Mouse (Mus musculus) v-Abl transformed pro-B cells (cell line): ENCODE measurements around the gene Omg.

Experiments
- in situ Hi-C, 2 experiments: fragments of 400-800 bp; cut with MboI; formaldehyde crosslinking; loops; one replicate each; pipeline ENCODE4 v1.15.1; 2025; ENCODE audit not compliant: unreplicated experiment in 2 of 2

The Omg gene

DNA sequence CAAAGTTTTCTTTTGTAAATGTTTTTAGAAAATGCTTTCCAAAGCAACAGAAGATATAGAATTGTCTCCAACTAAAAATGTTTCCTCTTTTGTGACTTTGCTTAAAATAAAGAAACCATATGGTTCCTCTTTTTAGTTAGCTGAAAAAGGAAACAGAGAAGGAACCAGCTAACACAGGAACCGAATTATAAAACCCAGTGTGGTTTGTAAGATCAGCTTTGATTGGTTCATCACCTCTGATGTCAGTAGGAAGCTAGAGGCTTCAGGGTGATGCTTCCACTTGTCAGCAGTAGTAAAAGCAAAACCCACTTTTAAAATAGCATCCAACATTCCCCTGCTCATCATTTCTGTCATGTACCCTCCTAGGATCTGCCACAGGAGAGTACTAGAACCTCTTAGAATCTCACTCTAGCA is 16.0 kb upstream of the Omg start:
- in situ Hi-C loops, result loop anchor here in 1 of 2 experiments (5.0 to 25.0 kb wide), 3 partner anchors 523 to 1192 kb away; no protein-coding TSS in a partner anchor

DNA sequence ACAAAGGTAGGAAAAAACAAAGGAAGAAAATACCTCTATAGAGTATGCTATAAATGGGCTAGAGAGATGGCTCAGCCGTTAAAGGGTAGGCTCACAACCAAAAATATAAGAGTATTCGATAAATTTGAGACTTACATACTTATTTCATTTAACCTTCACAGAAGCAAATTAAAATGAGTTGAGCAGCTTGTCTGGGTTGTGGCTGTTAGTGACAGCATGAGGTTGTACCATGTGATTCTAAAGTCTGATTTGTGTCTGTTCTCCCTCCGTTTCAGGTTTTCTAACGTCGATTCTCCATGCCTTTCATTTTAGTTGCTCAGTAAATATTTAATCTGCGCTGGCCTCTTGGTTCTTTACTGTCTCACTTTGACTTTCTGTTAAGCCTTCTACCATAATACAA is 15.4 kb upstream of the Omg start:
- in situ Hi-C loops, result loop anchor here in 1 of 2 experiments (25.0 kb wide), 1 partner anchor 1193 kb away; no protein-coding TSS in a partner anchor

DNA sequence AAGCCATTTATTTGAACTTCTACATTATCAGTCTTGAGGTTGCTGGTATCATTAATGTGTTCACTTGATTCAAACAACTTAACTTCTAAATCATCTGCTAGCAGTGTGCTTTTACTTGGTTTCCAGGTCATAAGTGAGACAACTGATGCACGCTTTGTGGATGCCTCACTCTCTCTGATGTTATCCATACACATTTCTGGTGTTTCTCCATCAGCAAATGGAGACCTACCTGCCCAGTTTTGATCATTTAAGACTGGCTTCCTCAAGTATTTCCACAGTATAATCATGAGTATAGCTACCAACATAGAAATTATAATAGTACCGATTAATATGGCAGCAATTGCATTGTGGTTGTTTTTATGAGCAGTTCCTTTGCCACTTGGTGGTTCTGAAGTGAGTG is 11.9 kb upstream of the Omg start:
- in situ Hi-C loops, result loop anchor here in 1 of 2 experiments (25.0 kb wide), 1 partner anchor 1197 kb away; no protein-coding TSS in a partner anchor

DNA sequence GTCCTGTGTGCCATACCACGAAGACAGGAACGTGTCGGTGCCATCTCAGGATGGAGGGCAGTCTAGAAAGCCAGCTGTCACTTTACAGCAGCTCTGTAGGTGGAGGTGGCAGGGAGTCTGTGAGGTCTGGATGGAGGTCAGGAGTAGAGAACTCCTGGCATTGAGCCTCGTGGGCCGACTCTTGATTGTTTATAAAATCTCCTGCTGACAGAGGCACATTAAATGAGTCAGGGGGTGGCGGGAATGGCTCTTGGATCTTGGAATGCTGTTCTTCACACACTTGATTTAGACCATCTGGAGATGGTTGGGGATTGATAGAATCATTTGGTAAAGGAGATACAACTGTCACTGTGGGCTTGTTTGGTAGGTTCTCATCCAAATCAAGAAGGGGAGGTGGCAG is 11.4 kb upstream of the Omg start:
- in situ Hi-C loops, result loop anchor here in 1 of 2 experiments (25.0 kb wide), 1 partner anchor 1197 kb away; no protein-coding TSS in a partner anchor

DNA sequence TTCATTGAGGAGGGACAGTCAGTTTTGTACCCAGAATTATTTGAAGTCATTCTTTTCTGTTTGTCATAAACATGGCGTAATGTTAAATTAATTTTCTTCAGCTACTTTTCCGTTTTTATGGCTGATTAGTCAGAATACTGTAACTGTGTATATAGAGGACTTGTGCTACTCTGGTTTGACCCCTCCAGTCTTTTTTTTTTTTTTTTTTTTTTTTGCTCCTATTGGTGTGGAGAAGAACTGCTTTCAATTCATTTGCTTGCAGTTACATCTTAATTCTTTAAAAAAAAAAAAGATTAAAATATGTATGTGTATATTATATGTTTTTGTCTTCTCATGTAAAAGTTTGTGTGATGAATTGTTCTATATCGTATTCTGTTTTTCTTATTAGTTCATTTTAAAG is 8.1 kb upstream of the Omg start:
- in situ Hi-C loops, result loop anchor here in 1 of 2 experiments (25.0 kb wide), 1 partner anchor 1200 kb away; no protein-coding TSS in a partner anchor

DNA sequence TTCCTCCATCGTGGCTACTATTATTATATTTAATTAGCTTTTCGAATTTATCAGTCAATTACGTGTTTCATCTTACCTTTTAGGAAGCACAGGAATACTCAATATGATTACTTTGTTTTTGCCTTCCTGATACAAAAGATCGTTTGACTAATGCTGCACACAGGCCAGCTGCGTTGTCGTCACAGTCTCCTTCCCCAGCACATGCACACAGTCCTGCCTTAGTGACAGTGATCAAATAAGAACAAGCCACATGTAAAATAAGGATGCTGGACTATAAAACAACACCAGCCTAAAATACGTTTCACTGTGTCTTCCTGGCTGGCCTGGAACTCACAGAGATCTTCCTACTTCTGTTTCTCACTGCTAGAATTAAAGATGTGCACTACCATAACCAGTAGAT is 622 bp upstream of the Omg start:
- in situ Hi-C loops, result loop anchor here in 1 of 2 experiments (25.0 kb wide), 1 partner anchor 1208 kb away; no protein-coding TSS in a partner anchor

DNA sequence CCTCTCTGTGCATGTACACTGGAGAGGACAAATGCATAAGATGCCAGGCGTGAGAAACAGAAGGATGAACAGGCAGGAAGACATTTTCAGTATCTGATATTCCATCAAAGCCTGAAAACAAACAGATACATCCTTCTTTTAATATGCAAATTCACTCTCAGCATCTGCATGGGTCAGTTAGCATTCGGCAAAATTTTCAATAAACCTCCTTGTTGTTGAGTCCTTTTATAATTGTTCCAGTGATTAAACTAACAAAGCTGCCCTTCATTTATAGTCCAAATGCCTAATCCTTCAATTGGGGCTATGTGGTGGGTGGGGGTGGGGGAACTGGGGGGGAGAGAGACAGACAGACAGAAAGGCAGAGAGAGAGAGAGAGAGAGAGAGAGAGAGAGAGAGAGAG is 967 bp downstream of the Omg start:
- in situ Hi-C loops, result loop anchor here in 1 of 2 experiments (25.0 kb wide), 1 partner anchor 1209 kb away; no protein-coding TSS in a partner anchor

DNA sequence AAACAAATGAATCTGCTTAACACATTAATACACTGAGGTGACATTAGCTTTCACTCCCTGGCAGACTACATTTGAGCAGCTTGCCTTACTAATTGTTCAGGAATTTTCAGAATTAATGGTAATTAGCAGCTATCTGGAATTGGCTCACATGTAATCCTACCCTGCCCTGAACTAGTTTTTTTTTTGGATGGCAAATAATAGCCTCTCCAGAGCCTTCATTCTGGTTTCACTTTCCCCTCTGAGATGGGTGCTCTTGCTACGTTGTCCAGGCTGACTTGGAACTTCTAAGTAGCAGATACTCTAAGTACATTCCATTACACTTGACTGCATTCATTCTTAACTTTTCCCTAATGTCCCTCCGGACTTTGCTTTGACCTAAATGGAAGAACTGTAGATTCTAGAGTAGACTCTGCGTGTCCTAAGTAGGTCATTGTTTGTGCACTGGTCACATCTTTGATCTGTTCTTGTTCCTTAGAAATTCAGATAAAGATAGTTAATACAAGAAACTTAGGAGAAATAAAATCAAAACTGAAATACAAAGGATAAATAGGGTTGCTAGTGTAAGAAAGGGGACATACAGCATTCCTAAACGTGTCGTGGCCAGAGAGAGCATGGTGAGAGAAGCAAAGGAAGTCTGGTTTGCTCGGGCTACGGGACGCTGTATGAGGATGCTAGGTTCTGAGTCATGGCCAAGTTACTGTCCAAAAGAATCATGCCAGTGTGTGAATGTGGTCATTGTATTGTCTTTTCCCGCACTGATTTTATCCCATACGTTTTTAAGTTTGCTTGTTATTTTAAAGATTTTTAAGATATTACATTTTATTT is 8.7 kb downstream of the Omg start:
- in situ Hi-C loops, result loop anchor here in 1 of 2 experiments (5.0 kb wide), 1 partner anchor 57 kb away; no protein-coding TSS in a partner anchor

DNA sequence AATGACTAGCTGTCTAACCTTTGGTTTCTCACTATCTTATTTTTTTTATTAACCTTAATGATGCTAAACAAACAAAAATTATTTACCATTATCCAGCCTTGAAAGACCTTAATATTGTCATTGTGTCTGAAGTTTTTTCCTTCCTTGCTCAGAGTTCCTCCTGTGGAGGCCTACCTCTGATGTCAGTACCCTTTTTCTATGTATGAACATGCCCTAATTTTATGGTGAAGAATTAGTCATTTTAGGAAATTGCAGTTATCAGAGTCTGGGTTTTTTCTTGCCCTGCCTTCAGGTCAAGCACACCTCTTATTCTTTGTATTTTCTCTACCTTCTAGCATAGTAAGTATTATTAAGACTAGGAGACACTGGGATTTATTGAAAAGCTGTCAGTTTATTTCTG is 19.2 kb downstream of the Omg start:
- in situ Hi-C loops, result loop anchor here (5.0 to 10.0 kb wide), 2 partner anchors 90 to 93 kb away; no protein-coding TSS in a partner anchor

DNA sequence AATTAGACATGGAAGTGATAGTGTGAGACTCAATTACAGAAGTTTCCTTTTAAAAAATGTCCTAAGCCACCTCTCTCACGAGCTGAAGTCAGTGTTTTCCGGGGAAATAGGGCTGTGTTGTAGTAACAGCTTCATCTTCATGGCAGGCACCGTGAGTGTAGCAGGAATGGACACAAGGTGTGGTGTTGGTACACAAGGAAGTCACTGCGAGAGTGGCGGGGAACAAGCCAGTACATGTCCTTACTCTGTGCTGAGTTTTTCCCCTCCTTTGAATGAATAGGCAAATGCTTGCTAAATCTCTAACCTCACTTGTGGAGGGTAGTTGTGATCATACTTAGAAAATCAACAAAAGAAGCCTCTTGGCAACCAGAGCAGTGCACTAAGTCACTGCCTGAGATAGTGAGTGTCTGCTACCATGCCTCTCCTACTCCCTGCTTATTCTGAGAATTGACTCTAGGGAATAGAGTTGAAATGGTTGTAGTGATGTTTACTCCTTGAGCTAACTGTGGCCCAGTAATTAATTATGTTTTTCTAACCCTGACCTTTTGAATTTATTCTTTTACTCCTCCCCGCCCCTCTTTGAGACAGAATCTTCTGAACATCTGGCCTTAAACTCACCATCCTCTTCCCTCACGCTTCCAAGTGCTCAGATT is 19.9 kb downstream of the Omg start:
- in situ Hi-C loops, result loop anchor here (5.0 to 10.0 kb wide), 2 partner anchors 91 to 93 kb away; no protein-coding TSS in a partner anchor

DNA sequence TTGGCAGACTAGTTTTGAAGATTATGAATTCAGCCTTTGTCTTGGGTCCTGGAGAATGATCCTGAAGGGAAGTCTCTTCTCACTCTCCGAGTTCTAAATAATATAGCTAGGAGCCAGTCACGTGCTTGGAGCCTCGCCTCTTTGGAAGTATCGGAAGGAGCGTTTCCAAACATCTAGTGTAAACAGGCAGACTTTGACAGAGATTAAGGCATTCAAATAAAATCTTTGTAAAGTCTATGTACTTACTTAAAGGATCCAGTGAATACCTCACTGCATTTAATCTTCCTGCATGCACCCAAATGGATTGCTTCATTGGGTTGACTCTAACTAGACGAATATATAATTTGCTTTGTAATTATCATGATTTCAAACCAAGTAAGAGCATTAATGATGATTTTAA is 20.5 kb downstream of the Omg start:
- in situ Hi-C loops, result loop anchor here (5.0 to 10.0 kb wide), 2 partner anchors 91 to 94 kb away; no protein-coding TSS in a partner anchor

DNA sequence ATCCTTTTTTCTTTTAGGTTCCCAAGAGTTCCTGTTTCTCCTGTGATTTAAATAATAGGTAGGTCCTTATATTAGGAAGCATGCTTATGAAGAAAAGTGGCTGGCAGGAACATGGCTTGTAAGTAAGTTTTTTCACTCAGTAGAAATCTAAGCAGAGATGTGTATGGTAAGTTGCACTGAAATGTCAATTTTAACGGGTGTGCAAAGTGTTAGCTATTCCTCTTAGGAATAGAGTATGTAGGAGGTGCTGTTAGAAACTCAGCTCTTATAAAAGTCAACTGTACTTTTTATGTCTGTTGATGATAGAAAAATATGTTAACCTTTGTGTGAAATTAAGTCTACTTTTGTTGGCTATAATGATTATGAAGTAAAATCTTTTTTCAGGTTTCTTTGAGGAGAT is 35.8 kb downstream of the Omg start:
- in situ Hi-C loops, result loop anchor here in 1 of 2 experiments (25.0 kb wide), 1 partner anchor 219 kb away; no protein-coding TSS in a partner anchor

DNA sequence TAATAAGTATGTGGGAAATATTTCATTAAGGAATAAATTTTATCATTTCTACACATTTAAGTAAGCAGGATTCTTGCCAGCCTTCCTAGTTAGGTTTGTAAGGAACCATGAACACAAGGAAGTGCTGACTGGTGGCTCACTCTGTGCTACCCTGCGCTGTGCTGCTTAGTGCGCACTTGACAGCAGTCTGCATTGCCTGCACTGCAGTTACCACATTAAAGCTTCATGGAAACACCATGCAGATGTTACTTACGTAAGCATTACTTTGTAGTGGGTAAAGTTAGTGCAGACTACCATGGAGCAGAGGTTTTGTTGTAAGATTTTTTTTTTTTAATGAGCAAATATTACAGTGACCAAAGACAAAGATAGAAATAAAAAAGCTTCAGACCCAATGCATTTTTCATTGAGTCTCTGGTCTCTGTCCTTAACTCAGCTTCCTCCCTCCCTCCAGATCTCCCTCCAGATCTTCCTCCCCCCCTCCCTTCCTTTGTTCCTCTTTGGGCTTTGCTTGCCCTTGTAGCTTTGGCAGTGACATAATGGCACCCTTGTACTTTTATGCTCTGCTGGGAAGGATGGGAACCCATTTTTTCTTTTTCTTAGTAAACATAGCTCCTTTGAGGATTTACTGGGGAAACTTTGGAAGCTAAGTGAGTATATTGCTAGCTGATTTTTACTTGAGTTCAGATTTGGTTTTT is 43.0 kb downstream of the Omg start:
- in situ Hi-C loops, result loop anchor here in 1 of 2 experiments (25.0 kb wide), 1 partner anchor 226 kb away; no protein-coding TSS in a partner anchor

DNA sequence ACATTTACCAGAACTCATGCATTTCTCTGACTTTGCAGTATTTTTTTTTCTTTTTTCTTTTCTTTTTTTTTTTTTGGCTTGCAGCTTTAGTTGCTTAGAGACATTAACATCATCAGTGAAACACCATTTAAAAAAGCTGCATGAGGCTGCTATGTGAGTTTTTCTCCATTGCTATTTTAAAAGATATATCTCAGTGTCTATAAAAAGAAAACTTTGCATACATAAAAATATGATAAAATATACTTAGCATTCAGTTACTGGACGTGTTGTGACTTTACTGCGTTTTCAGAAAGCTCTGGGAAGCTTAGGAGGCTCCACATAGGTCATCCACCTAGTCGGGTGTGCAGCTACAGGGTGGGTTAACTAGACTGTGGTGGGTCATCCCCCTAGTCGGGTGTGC is 44.0 kb downstream of the Omg start:
- in situ Hi-C loops, result loop anchor here in 1 of 2 experiments (25.0 kb wide), 1 partner anchor 227 kb away; no protein-coding TSS in a partner anchor

DNA sequence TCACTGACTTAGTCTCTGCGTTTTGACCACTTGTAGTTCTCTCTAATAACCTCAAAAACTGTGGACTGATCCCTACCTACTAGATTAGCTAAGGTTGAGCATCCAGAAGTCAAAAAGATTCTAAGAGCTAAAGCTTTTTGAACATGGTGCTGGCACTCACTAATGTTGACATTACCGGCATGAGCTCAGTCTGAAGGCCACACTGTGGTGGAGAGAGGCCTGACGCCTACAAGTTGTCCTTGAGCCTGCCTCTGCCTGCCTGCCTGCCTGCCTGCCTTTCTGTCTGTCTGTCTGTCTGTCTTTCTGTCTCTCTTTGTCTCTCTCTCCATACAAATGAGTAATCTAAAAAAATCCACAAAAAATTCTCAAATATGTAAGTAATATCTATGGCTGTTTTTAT is 46.0 kb downstream of the Omg start:
- in situ Hi-C loops, result loop anchor here in 1 of 2 experiments (25.0 kb wide), 1 partner anchor 229 kb away; no protein-coding TSS in a partner anchor

DNA sequence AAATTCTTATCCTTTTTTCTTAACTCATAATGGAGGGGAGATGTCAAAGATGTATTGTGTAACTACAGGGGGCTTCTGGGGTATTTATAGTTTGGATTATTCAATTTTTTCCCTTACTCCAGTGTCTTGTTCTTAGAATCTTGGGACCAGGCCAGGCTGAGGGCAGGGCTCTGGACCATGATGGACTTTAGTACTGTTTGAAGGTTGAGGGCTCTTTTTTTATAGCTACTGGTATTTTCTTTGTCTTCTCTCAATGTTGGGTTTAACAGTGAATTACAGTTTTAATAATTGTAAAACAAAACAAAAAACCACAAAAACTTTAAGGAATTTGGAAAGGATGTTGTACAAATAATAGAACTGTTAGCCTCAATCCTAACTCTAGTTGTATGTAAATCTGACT is 50.9 kb downstream of the Omg start:
- in situ Hi-C loops, result loop anchor here in 1 of 2 experiments (25.0 kb wide), 1 partner anchor 234 kb away; no protein-coding TSS in a partner anchor
